Mouse (Mus musculus) lung, embryonic 16.5 days (tissue): ENCODE measurements around the gene Syt2. TPM values are rescaled to one million over a fixed set of nuclear protein-coding genes. Genes with fewer than 3 reads are reported as not detected.
A peak's percentile ranks its signal among the peaks of the same experiment; 100 is the strongest.

Experiments
- ATAC-seq: fragments of 200-750 bp; cut with Nextera tagmentation; 2 replicates; pipeline ENCODE4 v1.8.0; 2017; ENCODE audit warnings: low read depth, mild to moderate bottlenecking, moderate library complexity
- H3K27ac ChIP-seq: fragments of 300-500 bp; sonication (generic); 2 replicates; pipeline ENCODE4 v1.5.1; 2014; ENCODE audit warnings: mild to moderate bottlenecking, control low read depth, low read length
- H3K27me3 ChIP-seq: fragments of 300-500 bp; sonication (generic); 2 replicates; pipeline ENCODE4 v1.6.1; 2014; ENCODE audit warnings: low read depth, low read length, mixed read lengths; ENCODE audit not compliant: control insufficient read depth, insufficient read depth
- H3K36me3 ChIP-seq: fragments of 300-500 bp; sonication (generic); 2 replicates; pipeline ENCODE4 v1.6.1; 2014; ENCODE audit warnings: low read length; ENCODE audit not compliant: control insufficient read depth, insufficient read depth
- H3K4me1 ChIP-seq: fragments of 300-500 bp; sonication (generic); replicated peaks from 2 replicates; pipeline ENCODE4 v1.6.1; 2014; ENCODE audit warnings: low read length, mixed read lengths; ENCODE audit not compliant: control insufficient read depth, insufficient read depth
- H3K4me2 ChIP-seq: fragments of 300-500 bp; sonication (generic); 2 replicates; pipeline ENCODE4 v1.6.1; 2014; ENCODE audit warnings: low read depth, low read length, control low read depth
- H3K4me3 ChIP-seq: fragments of 300-500 bp; sonication (generic); 2 replicates; pipeline ENCODE4 v1.5.1; 2014; ENCODE audit warnings: mild to moderate bottlenecking, low read length, control low read depth
- H3K9ac ChIP-seq: fragments of 300-500 bp; sonication (generic); 2 replicates; pipeline ENCODE4 v1.6.1; 2014; ENCODE audit warnings: low read length, control low read depth
- H3K9me3 ChIP-seq: fragments of 300-500 bp; sonication (generic); 2 replicates; pipeline ENCODE4 v1.6.1; 2016; ENCODE audit warnings: low read length; ENCODE audit not compliant: control insufficient read depth
- WGBS: fragments of 180-500 bp; shearing (Covaris S2); extraction: QIAGEN DNeasy Blood & Tissue Kit; methylation state at CpG from one replicate; pipeline ENCODE4 v1.1.7; 2014; 5-methylcytosine and 5-hydroxymethylcytosine counted together
- polyA plus RNA-seq: library from polyadenylated mRNA; unstranded; fragments of >200 nt; fragmentation: Nextera tagmentation; extraction: Ambion mirVana; gene quantifications from 2 replicates; pipeline ENCODE4 v1.2.1, GENCODE M21; 2015

The Syt2 gene
- polyA plus RNA-seq, 1 experiment from 2014 or later = 0.15 TPM

DNA sequence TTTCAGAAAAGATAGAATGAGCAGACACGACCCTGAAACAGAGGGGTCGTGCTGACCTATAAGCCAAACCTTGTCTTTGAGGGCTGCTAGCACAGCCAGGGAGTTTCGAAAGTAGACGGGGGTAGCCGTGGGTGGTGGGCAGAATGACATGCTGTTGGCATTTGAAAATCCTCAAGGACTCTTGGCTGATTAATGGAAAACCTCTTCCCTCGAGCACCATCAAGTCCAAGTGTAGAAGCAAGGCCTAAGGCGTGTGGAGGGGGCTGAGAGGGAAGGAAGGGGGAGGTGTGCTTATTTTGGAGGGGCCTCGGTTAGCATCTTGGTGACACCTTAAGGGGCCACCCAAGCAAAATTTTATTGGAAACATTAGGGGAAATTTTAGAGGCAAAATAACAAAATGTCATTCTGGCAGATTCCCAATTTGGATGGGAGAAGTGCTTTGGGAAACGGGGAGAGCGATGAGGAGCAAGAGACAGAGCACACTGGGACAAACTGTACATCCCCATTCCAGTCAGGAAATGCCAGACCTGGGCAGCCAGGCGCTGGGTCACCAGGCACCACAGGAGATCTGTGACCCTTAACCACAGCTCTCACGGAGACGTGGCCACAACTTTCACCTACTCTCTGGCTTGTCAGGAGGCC is 109.2 kb downstream of the Syt2 start:
- H3K4me3 ChIP-seq = no peak overlapping the region
- H3K4me1 ChIP-seq = peaks cover 49% of the 10 kb centered on the region
- no peaks in the 10 kb centered on the region; the same call in 1 of the 2 replicates for H3K36me3 ChIP-seq
- ATAC-seq = peak; percentile 15; the same call in 1 of the 2 replicates
- H3K27ac ChIP-seq = peak overlapping the region; percentile 47
- no peaks in the 10 kb centered on the region for H3K9me3 ChIP-seq
- peak overlapping the region; percentile 22; the same call in 1 of the 2 replicates for H3K9ac ChIP-seq
- 25% methylated on average over 13 of the region's 13 CpGs for WGBS
- no peak overlapping the region for H3K4me2 ChIP-seq
- H3K27me3 ChIP-seq = no peaks in the 10 kb centered on the region

DNA sequence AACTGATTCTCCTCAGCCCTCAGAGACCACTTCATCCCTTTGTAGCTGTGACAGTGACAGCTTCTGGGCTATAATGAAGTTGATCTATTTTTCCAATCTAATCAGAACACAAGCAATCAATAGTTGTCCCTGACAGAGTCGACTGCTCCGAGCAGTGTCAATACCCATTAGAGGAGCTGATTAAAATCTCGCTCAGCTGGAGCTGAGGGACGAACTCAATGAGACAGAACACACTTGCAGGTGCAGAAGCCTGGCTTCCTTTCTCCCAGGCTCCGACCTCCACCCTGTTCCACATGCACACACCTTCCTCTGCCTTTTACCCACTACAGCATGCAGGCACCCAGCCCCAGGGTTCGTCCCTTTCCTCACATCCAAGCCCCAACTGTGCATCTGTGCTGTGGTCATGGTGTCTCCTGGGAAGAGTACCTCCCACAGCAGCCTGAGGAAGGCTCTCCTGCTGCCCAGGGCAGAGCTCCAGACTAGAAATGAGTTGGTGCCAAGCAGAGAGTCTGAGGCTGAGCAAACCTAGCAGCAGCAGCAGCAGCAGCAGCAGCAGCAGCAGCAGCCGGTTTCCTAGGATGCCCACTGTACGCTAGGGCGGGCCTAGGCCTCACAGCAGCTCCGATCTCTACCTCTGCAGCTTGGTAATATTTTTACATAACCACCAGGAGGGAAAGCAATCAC is 109.9 kb downstream of the Syt2 start:
- no peak overlapping the region for H3K9ac ChIP-seq
- no peaks in the 10 kb centered on the region; the same call in 1 of the 2 replicates for H3K36me3 ChIP-seq
- 68% methylated on average over 10 of the region's 10 CpGs for WGBS
- H3K4me3 ChIP-seq = no peak overlapping the region
- no peak overlapping the region for H3K4me2 ChIP-seq
- no peaks in the 10 kb centered on the region for H3K9me3 ChIP-seq
- peaks cover 49% of the 10 kb centered on the region for H3K4me1 ChIP-seq
- ATAC-seq = no peak
- H3K27me3 ChIP-seq = no peaks in the 10 kb centered on the region
- peak overlapping the region; percentile 32; the same call in 1 of the 2 replicates for H3K27ac ChIP-seq

DNA sequence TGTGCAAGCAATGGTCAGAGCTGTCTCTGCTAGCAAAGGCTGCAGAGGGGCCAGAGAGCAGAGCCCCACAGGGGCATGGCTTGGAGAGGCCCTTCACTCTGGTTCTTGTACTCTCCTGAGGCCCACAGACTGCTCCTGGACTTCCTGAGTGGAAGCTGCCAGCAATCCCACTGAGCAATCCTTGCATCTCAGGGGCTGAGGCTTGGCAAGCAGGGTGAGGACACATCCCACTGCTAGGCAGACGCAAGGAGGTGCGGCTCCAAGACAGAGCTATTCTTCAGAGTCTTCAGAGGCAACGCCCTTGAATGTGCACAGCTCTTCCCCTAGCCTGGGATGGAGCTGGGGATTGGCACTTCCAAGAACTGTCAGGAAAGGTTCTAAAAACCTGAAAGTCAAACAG is 110.8 kb downstream of the Syt2 start:
- no peak for ATAC-seq
- Histone ChIP-seq H3K9me3 (no peaks in the 10 kb centered on the region), H3K27me3 (no peaks in the 10 kb centered on the region), H3K4me3 (no peak overlapping the region), H3K36me3 (no peaks in the 10 kb centered on the region; the same call in 1 of the 2 replicates), H3K9ac (no peak overlapping the region), H3K27ac (0 out of 2 replicates have a peak overlapping the region, but pooled peaks have one; percentile 32), H3K4me2 (no peak overlapping the region), H3K4me1 (peaks cover 49% of the 10 kb centered on the region)
- 75% methylated on average over 3 of the region's 3 CpGs for whole genome bisulfite sequencing

DNA sequence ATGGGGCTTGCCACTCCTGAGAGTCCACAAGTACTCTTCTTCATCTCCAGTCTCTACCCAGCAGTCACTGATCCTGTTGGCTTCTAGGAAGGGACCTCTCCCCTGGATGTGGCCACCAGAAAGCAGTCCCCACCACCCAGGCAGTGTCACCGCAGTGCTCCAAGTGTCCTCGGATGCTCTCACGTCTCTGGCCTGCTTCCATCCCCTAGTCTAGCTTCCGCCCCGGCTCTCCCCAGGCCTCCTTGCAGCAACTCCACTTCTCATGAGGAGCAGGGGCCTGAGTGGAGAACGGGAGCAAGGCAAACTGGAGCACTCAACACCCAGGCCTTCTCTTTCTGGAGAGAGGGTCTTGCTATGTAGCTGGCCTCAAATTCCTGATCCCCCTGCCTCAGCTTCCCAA is 112.7 kb downstream of the Syt2 start:
- Histone ChIP-seq H3K9ac (no peak overlapping the region), H3K4me2 (no peak overlapping the region), H3K36me3 (no peaks in the 10 kb centered on the region; the same call in 1 of the 2 replicates), H3K4me3 (no peak overlapping the region), H3K9me3 (no peaks in the 10 kb centered on the region), H3K4me1 (peaks cover 33% of the 10 kb centered on the region), H3K27ac (no peak overlapping the region), H3K27me3 (no peaks in the 10 kb centered on the region)
- 71% methylated on average over 6 of the region's 6 CpGs for WGBS
- no peak for ATAC-seq

DNA sequence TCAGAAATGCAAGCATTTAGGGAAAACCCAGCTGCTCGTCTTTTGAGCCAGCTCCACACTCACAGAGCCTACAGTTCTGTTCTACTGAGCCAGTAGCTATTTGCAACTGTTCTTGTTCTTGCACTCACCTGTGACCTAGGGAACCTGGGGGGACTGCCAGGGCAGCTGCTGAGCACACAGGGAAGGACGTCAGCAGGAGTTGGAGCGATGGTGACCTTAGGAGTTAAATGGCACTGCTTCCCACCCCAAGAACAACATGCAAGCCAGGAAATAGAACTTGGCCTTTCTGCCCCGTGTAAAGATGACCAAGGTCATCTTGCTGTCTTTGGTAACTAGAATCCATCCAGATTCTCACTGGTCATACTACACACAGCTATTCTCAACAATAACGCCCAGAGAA is 114.2 kb downstream of the Syt2 start:
- H3K36me3 ChIP-seq = no peaks in the 10 kb centered on the region; the same call in 1 of the 2 replicates
- no peak overlapping the region for H3K4me2 ChIP-seq
- peaks cover 31% of the 10 kb centered on the region for H3K4me1 ChIP-seq
- H3K9ac ChIP-seq = no peak overlapping the region
- 77% methylated on average over 5 of the region's 5 CpGs for WGBS
- H3K4me3 ChIP-seq = no peak overlapping the region
- no peak for ATAC-seq
- no peak overlapping the region for H3K27ac ChIP-seq
- no peaks in the 10 kb centered on the region for H3K9me3 ChIP-seq
- no peaks in the 10 kb centered on the region for H3K27me3 ChIP-seq

DNA sequence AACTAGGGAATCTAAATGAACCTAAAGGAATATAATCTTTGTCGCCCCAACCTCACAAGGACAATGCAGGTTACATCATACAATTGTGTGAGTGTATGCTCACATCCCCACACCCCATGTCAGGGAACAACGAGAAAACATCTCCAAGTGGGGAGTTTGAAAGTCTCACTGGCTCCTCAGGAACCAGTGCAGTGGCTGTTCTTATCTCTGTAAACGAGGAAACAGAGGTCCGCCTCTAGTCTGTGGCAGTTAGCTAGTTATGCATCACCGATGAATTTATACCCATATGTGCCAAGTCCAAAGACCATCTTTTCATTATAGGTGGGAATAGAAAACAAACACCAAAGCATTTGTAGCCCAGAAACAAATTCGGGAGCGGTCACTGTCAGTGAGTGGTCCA is 115.1 kb downstream of the Syt2 start:
- ATAC-seq = no peak
- Histone ChIP-seq H3K27ac (no peak overlapping the region), H3K4me2 (no peak overlapping the region), H3K4me1 (peaks cover 22% of the 10 kb centered on the region), H3K9ac (no peak overlapping the region), H3K4me3 (no peak overlapping the region), H3K9me3 (no peaks in the 10 kb centered on the region), H3K27me3 (no peaks in the 10 kb centered on the region), H3K36me3 (no peaks in the 10 kb centered on the region; the same call in 1 of the 2 replicates)
- WGBS = 76% methylated on average over 7 of the region's 7 CpGs

DNA sequence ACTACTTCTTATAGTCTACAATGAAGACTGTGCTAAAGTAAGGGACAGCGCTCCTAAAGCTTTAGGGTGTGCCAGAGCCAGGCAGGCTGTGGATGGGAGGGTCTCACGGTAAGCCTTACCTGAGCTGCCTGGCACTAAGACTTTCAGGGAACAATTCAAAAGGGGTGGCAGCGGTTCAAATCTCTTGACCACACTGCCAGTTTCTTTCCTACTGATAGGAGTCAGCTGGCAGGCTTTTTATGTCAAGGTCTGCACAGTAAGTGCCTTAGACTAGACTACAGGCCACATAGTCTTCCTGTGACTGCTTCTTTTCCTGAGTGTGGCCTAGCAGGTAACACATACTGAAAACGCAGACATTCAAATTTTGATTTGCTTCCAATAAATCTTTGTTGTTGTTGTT is 116.8 kb downstream of the Syt2 start:
- ATAC-seq = no peak
- no peak overlapping the region for H3K9ac ChIP-seq
- no peak overlapping the region for H3K27ac ChIP-seq

DNA sequence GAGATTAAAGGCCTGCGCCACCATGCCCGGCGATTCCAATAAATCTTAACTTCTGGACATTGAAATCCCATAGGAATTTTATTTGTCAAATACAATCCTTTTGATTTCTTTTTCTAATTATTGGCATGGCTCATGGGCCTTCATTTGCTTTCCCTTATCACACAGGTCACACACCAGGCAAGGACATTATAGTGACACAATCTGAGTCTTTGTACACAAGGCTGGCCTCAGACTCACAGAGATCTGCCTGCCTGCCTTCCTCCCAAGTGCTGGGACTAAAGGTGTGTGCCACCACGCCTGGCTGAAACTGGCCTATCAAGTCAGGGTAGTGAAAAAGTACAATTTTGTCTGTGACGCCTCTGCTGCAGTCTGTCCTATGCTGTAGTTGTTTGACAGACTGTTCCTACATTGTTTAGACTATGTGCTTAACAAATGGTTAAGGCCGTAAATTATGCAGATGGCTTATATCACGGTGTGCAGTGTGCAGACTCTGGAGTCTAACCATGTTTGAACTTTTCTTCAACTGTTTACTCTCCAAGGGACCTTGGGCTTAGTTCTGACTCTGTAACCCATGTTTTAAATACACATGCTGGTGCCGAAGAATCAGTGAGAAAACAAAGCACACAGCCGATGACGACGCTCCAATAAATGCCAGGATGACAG is 117.4 kb downstream of the Syt2 start:
- Histone ChIP-seq H3K4me3 (no peak overlapping the region), H3K27ac (peak overlapping the region; percentile 63)
- peak; percentile 58 for ATAC-seq

More for the DNA sequence above, 116.8 kb downstream of the Syt2 start:
- Histone ChIP-seq H3K4me2 (no peak overlapping the region), H3K9me3 (no peaks in the 10 kb centered on the region), H3K27me3 (no peaks in the 10 kb centered on the region), H3K4me3 (no peak overlapping the region), H3K4me1 (peaks cover 11% of the 10 kb centered on the region), H3K36me3 (peaks cover 3% of the 10 kb centered on the region)
- WGBS = 87% methylated on average over 4 of the region's 4 CpGs

DNA sequence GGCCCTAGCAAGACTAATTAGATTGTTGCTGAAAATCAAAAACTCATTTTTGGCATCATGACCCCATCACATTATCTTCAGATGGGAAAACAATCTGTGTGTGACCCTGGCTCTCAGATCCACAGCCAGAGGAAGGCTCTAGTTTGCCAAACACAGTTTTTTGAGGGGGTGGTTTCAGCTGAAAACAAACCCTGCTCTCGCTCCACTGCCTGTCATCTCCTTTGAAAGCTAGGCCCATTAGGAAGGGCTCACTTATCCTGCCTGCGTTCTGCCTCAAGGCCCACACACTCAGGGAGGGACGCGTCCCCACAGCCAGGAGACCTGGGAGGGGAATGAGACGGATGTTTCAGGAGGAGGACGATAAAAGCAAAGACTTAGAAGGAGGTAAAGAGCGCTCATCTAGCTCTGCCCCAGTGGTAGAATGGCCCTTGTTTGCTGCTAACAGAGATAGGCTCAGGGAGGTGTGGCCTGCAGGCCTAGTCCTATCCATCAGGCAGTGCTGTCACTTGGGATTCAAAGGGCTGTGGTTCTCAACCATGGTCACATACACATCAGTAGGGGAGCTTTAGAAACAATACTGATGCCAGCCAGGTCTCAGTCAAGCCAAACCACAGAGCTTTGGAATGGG is 118.5 kb downstream of the Syt2 start:
- peak; percentile 61 for ATAC-seq
- Histone ChIP-seq H3K36me3 (peaks cover 5% of the 10 kb centered on the region), H3K4me2 (no peak overlapping the region), H3K9ac (0 out of 2 replicates have a peak overlapping the region, but pooled peaks have one; percentile 22), H3K9me3 (no peaks in the 10 kb centered on the region), H3K27ac (peak overlapping the region; percentile 63), H3K4me3 (no peak overlapping the region), H3K27me3 (no peaks in the 10 kb centered on the region), H3K4me1 (peaks cover 11% of the 10 kb centered on the region)
- 45% methylated on average over 7 of the region's 7 CpGs for WGBS

More for the DNA sequence above, 117.4 kb downstream of the Syt2 start:
- H3K9ac ChIP-seq = no peak overlapping the region
- H3K4me2 ChIP-seq = no peak overlapping the region
- H3K36me3 ChIP-seq = peaks cover 5% of the 10 kb centered on the region
- H3K27me3 ChIP-seq = no peaks in the 10 kb centered on the region
- H3K9me3 ChIP-seq = no peaks in the 10 kb centered on the region
- 47% methylated on average over 11 of the region's 11 CpGs for WGBS
- peaks cover 11% of the 10 kb centered on the region for H3K4me1 ChIP-seq
